Mouse (Mus musculus) intestine, embryonic 14.5 days (tissue): ENCODE results near the gene Hectd1. TPM values are rescaled to one million over a fixed set of nuclear protein-coding genes. Genes with fewer than 3 reads are reported as not detected.

ENCODE experiments used
- ATAC-seq: fragments of 200-750 bp; cut with Nextera tagmentation; replicated peaks from 2 replicates; pipeline ENCODE4 v1.8.0; 2017; ENCODE audit warnings: low read depth, moderate number of reproducible peaks, moderate TSS enrichment, moderate library complexity; ENCODE audit not compliant: low FRiP score, low TSS enrichment
- DNase-seq: peaks from one replicate; pipeline ENCODE4 v3.0.0-alpha.2; 2018; ENCODE audit warnings: low spot score
- H3K27ac ChIP-seq: fragments of 300-500 bp; sonication (generic); 2 replicates; pipeline ENCODE4 v1.5.1; 2014; ENCODE audit warnings: low read depth, mild to moderate bottlenecking, control low read depth
- H3K27me3 ChIP-seq: fragments of 300-500 bp; sonication (generic); replicated peaks from 2 replicates; pipeline ENCODE4 v1.6.1; 2014; ENCODE audit warnings: low read length, control low read depth; ENCODE audit not compliant: control insufficient read depth, insufficient read depth
- H3K36me3 ChIP-seq: fragments of 300-500 bp; sonication (generic); 2 replicates; pipeline ENCODE4 v1.6.1; 2014; ENCODE audit warnings: low read length, control low read depth; ENCODE audit not compliant: control insufficient read depth, insufficient read depth
- H3K4me1 ChIP-seq: fragments of 300-500 bp; sonication (generic); replicated peaks from 2 replicates; pipeline ENCODE4 v1.6.1; 2014; ENCODE audit warnings: low read length, control low read depth, mixed read lengths; ENCODE audit not compliant: control insufficient read depth, insufficient read depth
- H3K4me2 ChIP-seq: fragments of 300-500 bp; sonication (generic); 2 replicates; pipeline ENCODE4 v1.6.1; 2014; ENCODE audit warnings: low read length
- H3K4me3 ChIP-seq: fragments of 300-500 bp; sonication (generic); 2 replicates; pipeline ENCODE4 v1.5.1; 2014; ENCODE audit warnings: low read depth, low read length, control low read depth, mixed read lengths
- H3K9ac ChIP-seq: fragments of 300-500 bp; sonication (generic); 2 replicates; pipeline ENCODE4 v1.6.1; 2014; ENCODE audit warnings: mild to moderate bottlenecking, low read length
- H3K9me3 ChIP-seq: fragments of 300-500 bp; sonication (generic); 2 replicates; pipeline ENCODE4 v1.6.1; 2016; ENCODE audit warnings: low read length, control low read depth; ENCODE audit not compliant: control insufficient read depth
- WGBS: fragments of 180-500 bp; shearing (Covaris S2); extraction: QIAGEN DNeasy Blood & Tissue Kit; methylation state at CpG from one replicate; pipeline ENCODE4 v1.1.7; 2014; 5-methylcytosine and 5-hydroxymethylcytosine counted together
- polyA plus RNA-seq: library from polyadenylated mRNA; unstranded; fragments of >200 nt; fragmentation: Nextera tagmentation; extraction: Ambion mirVana; gene quantifications from 2 replicates; pipeline ENCODE4 v1.2.1, GENCODE M21; 2014

Hectd1 gene
- polyA plus RNA-seq, 1 experiment from 2014 or later = 41.1 TPM

DNA sequence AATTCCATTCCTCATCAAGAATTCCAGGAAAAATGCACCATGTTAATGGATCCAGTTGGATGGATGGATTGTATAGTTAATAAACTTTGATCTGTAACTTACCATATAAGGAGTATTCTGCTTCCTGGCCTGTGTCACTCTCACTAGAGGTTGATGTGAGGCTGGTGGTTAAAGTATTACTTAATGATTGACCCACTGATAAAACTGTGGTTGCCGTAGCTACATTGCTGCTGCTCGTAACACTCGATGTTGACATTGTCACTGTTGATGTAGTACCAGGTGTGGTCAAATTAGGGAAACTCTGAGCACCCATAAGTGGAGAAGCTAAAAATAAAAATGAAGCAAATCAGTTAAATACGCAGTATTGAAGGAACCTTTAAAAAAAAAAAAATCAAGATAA lies 61.9 kb downstream of the Hectd1 start:
- Histone ChIP-seq H3K27me3 (no peaks in the 10 kb centered on the region), H3K36me3 (peaks cover 84% of the 10 kb centered on the region), H3K4me3 (no peak overlapping the region), H3K9me3 (no peaks in the 10 kb centered on the region), H3K27ac (no peak overlapping the region), H3K4me1 (no peaks in the 10 kb centered on the region), H3K9ac (no peak overlapping the region), H3K4me2 (no peak overlapping the region)
- WGBS = 73% methylated on average over 4 of the region's 4 CpGs
- ATAC-seq = 0 out of 2 replicates have a peak, but pooled peaks have one; percentile 47
- DNase-seq = no peak

DNA sequence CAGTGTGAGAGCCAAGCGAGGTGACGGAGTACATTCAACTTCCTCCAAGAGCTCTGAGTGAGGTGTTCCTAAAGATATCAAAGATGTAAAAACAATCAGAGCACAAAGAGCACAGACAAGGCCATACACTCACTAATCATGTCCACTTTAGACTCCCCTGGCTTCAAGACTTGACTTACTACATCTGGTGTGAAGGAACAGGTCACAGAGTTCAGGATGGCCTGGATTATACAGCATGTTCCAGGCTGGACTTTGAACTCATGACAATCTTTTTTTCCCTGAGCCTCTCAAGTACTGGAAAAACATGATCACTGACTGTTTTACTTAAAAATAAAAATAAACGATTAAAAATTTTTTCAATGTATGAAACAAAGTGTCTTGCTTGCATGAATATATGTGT lies 70.0 kb downstream of the Hectd1 start:
- Histone ChIP-seq H3K36me3 (peaks cover 92% of the 10 kb centered on the region), H3K27ac (no peak overlapping the region), H3K9me3 (no peaks in the 10 kb centered on the region), H3K9ac (no peak overlapping the region), H3K4me1 (no peaks in the 10 kb centered on the region), H3K27me3 (no peaks in the 10 kb centered on the region), H3K4me3 (no peak overlapping the region), H3K4me2 (no peak overlapping the region)
- no peak for DNase-seq
- 97% methylated on average over 3 of the region's 3 CpGs for WGBS
- ATAC-seq = no peak

GRCm38 (mm10) chr12:51756599-51756961 lies 72.8 kb downstream of the Hectd1 start:
- no peak overlapping the region for H3K9ac ChIP-seq
- no peak overlapping the region for H3K4me3 ChIP-seq
- no peaks in the 10 kb centered on the region for H3K27me3 ChIP-seq
- no peak overlapping the region for H3K4me2 ChIP-seq
- H3K4me1 ChIP-seq = no peaks in the 10 kb centered on the region
- no peaks in the 10 kb centered on the region for H3K9me3 ChIP-seq
- H3K27ac ChIP-seq = no peak overlapping the region
- DNase-seq = no peak
- ATAC-seq = no peak
- H3K36me3 ChIP-seq = peaks cover 94% of the 10 kb centered on the region

DNA sequence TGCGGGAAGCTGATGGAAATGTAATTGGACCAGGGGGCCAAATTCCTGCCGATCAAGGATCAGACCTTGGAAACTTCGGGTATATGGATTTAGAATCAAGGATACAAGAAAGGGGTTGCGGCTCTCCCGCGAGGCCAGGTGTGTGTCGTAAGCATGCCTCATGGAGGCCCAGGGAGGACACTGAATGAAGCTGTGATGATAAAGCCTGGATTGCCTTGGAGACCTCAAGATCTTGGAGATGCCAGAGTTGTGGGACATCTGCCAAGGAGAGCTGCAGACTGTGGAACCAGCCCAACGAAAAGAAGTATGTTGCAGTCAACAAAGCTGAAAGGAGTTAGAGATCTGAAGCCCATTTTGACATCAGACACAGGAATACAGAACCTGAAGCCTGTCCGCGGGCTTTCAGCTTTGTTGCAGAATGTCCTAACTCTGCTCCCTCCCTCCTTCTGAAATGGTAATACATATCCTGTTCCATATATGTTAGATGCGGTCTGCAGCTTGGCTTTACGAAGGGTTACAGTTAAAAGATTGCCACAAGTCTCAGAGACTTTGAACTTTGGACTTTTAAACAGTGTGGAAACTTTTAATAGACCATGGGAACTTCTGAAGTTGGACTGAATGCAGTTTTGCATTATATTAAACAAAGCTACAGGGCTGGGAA lies 73.3 kb downstream of the Hectd1 start:
- Histone ChIP-seq H3K36me3 (peaks cover 94% of the 10 kb centered on the region), H3K4me2 (no peak overlapping the region), H3K9ac (no peak overlapping the region), H3K4me1 (no peaks in the 10 kb centered on the region), H3K27ac (no peak overlapping the region), H3K27me3 (no peaks in the 10 kb centered on the region), H3K4me3 (no peak overlapping the region), H3K9me3 (no peaks in the 10 kb centered on the region)
- ATAC-seq (no peak), DNase-seq (no peak)
- WGBS = 96% methylated on average over 12 of the region's 12 CpGs

DNA sequence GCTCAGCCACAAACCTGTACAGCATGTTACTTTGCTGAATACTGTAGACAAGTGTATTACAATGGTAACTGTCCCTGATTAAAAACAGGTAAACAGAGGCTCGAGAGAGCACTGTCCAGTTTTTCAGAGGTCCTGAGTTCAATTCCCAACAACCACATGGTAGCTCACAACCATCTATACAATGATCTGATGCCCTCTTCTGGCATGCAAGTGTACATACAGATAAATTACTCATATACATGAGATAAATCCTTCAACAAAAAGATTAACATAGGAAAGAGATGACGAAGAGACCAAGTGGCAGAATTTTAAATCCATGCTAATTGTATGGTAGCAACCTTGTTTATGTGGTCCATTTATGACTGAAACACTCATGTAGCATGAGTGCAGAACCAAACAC lies 82.0 kb downstream of the Hectd1 start:
- Histone ChIP-seq H3K9ac (no peak overlapping the region), H3K4me3 (no peak overlapping the region), H3K36me3 (peaks cover 87% of the 10 kb centered on the region), H3K27ac (no peak overlapping the region), H3K27me3 (no peaks in the 10 kb centered on the region), H3K4me1 (no peaks in the 10 kb centered on the region), H3K9me3 (no peaks in the 10 kb centered on the region), H3K4me2 (no peak overlapping the region)
- ATAC-seq (no peak), DNase-seq (no peak)
- 86% methylated on average over 2 of the region's 2 CpGs for WGBS

- Histone ChIP-seq H3K4me2 (no peak overlapping the region), H3K36me3 (peaks cover 67% of the 10 kb centered on the region), H3K27ac (no peak overlapping the region), H3K9ac (no peak overlapping the region), H3K4me3 (no peak overlapping the region), H3K9me3 (no peaks in the 10 kb centered on the region), H3K4me1 (no peaks in the 10 kb centered on the region), H3K27me3 (no peaks in the 10 kb centered on the region)
- WGBS = 58% methylated on average over 6 of the region's 6 CpGs
- ATAC-seq (no peak), DNase-seq (no peak)
These were observed 84.4 kb downstream of the Hectd1 start for GRCm38 (mm10) chr12:51744957-51745356.

DNA sequence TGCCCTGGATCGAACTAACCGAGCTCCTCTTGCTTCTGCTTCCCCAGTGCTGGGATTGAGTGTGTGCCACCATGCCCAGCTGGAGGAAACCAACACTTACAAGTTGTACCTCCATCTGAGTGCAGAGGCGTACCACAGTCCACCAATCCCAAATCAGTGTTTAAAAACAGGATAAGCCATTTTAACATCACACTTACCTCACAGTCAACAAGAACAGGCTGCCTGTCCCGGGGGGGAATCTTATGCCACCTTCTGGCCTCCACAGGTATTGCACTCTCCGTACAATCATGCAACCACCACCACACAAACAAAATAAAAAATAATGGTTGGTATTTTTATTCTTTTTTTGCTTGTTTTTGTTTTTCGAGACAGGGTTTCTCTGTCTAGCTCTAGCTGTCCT lies 87.6 kb downstream of the Hectd1 start:
- DNase-seq (no peak), ATAC-seq (no peak)
- Histone ChIP-seq H3K4me2 (no peak overlapping the region), H3K4me1 (no peaks in the 10 kb centered on the region), H3K27me3 (no peaks in the 10 kb centered on the region), H3K36me3 (peaks cover 40% of the 10 kb centered on the region), H3K9ac (no peak overlapping the region), H3K27ac (no peak overlapping the region), H3K9me3 (no peaks in the 10 kb centered on the region), H3K4me3 (no peak overlapping the region)
- WGBS = 87% methylated on average over 6 of the region's 6 CpGs

- Histone ChIP-seq H3K9me3 (no peaks in the 10 kb centered on the region), H3K27ac (no peak overlapping the region), H3K9ac (no peak overlapping the region), H3K4me2 (no peak overlapping the region), H3K27me3 (no peaks in the 10 kb centered on the region), H3K4me3 (no peak overlapping the region), H3K36me3 (no peaks in the 10 kb centered on the region), H3K4me1 (peaks cover 20% of the 10 kb centered on the region; the same call in 1 of the 2 replicates)
- ATAC-seq (no peak), DNase-seq (no peak)
- WGBS = 64% methylated on average over 1 of the region's 1 CpGs
These were observed 92.5 kb downstream of the Hectd1 start for GRCm38 (mm10) chr12:51736807-51737206.

GRCm38 (mm10) chr12:51736381-51736780 lies 93.0 kb downstream of the Hectd1 start:
- no peak overlapping the region for H3K4me3 ChIP-seq
- 0 out of 2 replicates have a peak overlapping the region, but pooled peaks have one; percentile 0 for H3K27ac ChIP-seq
- ATAC-seq (no peak), DNase-seq (no peak)
- no peak overlapping the region for H3K4me2 ChIP-seq
- WGBS = 66% methylated on average over 3 of the region's 3 CpGs
- peaks cover 20% of the 10 kb centered on the region; the same call in 1 of the 2 replicates for H3K4me1 ChIP-seq
- H3K36me3 ChIP-seq = no peaks in the 10 kb centered on the region
- H3K27me3 ChIP-seq = no peaks in the 10 kb centered on the region
- no peak overlapping the region for H3K9ac ChIP-seq
- H3K9me3 ChIP-seq = no peaks in the 10 kb centered on the region
